Mouse (Mus musculus) liver, embryonic 14.5 days (tissue): ENCODE measurements around the gene Tpsb2.

ENCODE experiments used
- CTCF ChIP-seq: IDR thresholded peaks from 2 replicates; pipeline ENCODE4 v1.5.1; 2016; ENCODE audit warnings: antibody characterized with exemption, low read depth, control low read depth
- EP300 ChIP-seq: IDR thresholded peaks from 2 replicates; pipeline ENCODE4 v1.6.1; 2016; ENCODE audit warnings: antibody characterized with exemption, low read depth

DNA sequence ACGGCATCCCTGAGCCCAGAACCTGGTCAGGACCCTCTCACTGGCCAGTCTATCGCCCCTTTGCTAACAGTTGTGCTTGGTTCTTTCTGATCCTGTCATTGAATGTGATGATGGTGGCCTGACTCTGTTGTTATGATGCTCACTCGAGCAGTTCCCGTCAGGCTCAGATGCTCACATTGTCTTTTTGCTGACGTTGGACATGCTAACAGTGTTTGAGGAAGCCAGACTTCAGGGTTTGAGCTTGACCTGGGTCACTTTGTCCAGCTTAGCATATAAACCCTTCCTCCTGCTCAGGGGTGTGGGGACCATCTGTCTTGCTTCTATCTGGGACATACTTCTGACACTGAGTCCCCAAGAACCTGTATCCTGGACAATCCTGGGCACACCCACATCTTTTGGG is 47.8 kb upstream of the Tpsb2 start, which contains the start of gene Prss29:
- TF ChIP-seq CTCF, result no peak
- TF ChIP-seq EP300, result no peak
